Mouse (Mus musculus) lung, embryonic 16.5 days (tissue): ENCODE measurements around the gene Sestd1. TPM values are rescaled to one million over a fixed set of nuclear protein-coding genes. Genes with fewer than 3 reads are reported as not detected.

Experiments used
- ATAC-seq: fragments of 200-750 bp; cut with Nextera tagmentation; 2 replicates; pipeline ENCODE4 v1.8.0; 2017; ENCODE audit warnings: low read depth, mild to moderate bottlenecking, moderate library complexity
- H3K27ac ChIP-seq: fragments of 300-500 bp; sonication (generic); 2 replicates; pipeline ENCODE4 v1.5.1; 2014; ENCODE audit warnings: mild to moderate bottlenecking, control low read depth, low read length
- H3K27me3 ChIP-seq: fragments of 300-500 bp; sonication (generic); 2 replicates; pipeline ENCODE4 v1.6.1; 2014; ENCODE audit warnings: low read depth, low read length, mixed read lengths; ENCODE audit not compliant: control insufficient read depth, insufficient read depth
- H3K36me3 ChIP-seq: fragments of 300-500 bp; sonication (generic); 2 replicates; pipeline ENCODE4 v1.6.1; 2014; ENCODE audit warnings: low read length; ENCODE audit not compliant: control insufficient read depth, insufficient read depth
- H3K4me1 ChIP-seq: fragments of 300-500 bp; sonication (generic); replicated peaks from 2 replicates; pipeline ENCODE4 v1.6.1; 2014; ENCODE audit warnings: low read length, mixed read lengths; ENCODE audit not compliant: control insufficient read depth, insufficient read depth
- H3K4me2 ChIP-seq: fragments of 300-500 bp; sonication (generic); 2 replicates; pipeline ENCODE4 v1.6.1; 2014; ENCODE audit warnings: low read depth, low read length, control low read depth
- H3K4me3 ChIP-seq: fragments of 300-500 bp; sonication (generic); 2 replicates; pipeline ENCODE4 v1.5.1; 2014; ENCODE audit warnings: mild to moderate bottlenecking, low read length, control low read depth
- H3K9ac ChIP-seq: fragments of 300-500 bp; sonication (generic); 2 replicates; pipeline ENCODE4 v1.6.1; 2014; ENCODE audit warnings: low read length, control low read depth
- H3K9me3 ChIP-seq: fragments of 300-500 bp; sonication (generic); 2 replicates; pipeline ENCODE4 v1.6.1; 2016; ENCODE audit warnings: low read length; ENCODE audit not compliant: control insufficient read depth
- WGBS: fragments of 180-500 bp; shearing (Covaris S2); extraction: QIAGEN DNeasy Blood & Tissue Kit; methylation state at CpG from one replicate; pipeline ENCODE4 v1.1.7; 2014; 5-methylcytosine and 5-hydroxymethylcytosine counted together
- polyA plus RNA-seq: library from polyadenylated mRNA; unstranded; fragments of >200 nt; fragmentation: Nextera tagmentation; extraction: Ambion mirVana; gene quantifications from 2 replicates; pipeline ENCODE4 v1.2.1, GENCODE M21; 2015

The Sestd1 gene
- polyA plus RNA-seq, 1 experiment from 2014 or later, result 14.8 TPM

DNA sequence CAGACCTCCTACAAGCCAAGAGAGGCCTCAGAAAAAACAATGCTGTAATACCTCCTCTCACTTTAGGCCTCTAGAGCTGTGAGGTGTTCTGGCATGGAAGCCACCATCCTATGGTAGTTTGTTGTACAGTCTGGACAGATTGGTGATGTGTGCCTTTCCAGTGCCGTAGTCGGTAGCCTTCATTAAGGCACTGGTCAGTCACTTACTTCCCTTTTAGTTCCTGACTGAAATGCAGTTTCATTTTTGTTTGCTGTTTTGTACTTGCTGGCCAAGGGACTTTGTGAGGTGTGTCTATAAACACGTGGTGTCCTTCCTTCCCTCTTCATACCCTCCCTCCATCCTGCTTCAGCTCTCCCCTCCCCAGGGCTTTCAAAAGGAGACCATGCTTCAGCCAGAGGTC, 24.1 kb upstream of the Sestd1 start:
- Histone ChIP-seq H3K4me3 (no peak overlapping the region), H3K27me3 (no peaks in the 10 kb centered on the region), H3K36me3 (no peaks in the 10 kb centered on the region), H3K4me2 (no peak overlapping the region), H3K27ac (no peak overlapping the region), H3K9me3 (no peaks in the 10 kb centered on the region), H3K9ac (no peak overlapping the region), H3K4me1 (peaks cover 4% of the 10 kb centered on the region; the same call in 1 of the 2 replicates)
- 60% methylated on average over 3 of the region's 3 CpGs for WGBS
- ATAC-seq, result no peak

DNA sequence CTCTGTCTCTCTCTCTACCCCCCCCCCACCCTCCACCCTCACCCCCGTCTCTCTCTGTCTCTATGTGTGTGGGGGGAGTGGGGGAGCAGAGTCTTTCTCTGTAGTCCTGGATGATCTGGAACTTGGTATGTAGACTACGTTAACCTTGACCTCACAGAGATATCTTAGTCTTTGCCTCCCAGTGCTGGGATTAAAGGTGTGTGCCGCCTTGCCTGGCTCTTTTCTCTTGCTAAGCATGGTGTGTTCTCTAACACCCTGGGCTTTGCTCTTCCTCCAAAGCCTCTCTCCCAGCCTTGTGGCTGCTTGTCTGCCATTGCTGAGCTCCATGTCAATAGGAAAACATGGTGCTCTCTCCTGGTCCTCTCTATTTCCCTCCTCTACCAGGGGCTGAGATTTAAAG, 23.3 kb upstream of the Sestd1 start:
- Histone ChIP-seq H3K4me1 (peaks cover 4% of the 10 kb centered on the region; the same call in 1 of the 2 replicates), H3K36me3 (no peaks in the 10 kb centered on the region), H3K9ac (no peak overlapping the region), H3K4me2 (no peak overlapping the region), H3K4me3 (no peak overlapping the region), H3K9me3 (no peaks in the 10 kb centered on the region), H3K27me3 (no peaks in the 10 kb centered on the region), H3K27ac (no peak overlapping the region)
- no peak for ATAC-seq
- 65% methylated on average over 3 of the region's 3 CpGs for WGBS

DNA sequence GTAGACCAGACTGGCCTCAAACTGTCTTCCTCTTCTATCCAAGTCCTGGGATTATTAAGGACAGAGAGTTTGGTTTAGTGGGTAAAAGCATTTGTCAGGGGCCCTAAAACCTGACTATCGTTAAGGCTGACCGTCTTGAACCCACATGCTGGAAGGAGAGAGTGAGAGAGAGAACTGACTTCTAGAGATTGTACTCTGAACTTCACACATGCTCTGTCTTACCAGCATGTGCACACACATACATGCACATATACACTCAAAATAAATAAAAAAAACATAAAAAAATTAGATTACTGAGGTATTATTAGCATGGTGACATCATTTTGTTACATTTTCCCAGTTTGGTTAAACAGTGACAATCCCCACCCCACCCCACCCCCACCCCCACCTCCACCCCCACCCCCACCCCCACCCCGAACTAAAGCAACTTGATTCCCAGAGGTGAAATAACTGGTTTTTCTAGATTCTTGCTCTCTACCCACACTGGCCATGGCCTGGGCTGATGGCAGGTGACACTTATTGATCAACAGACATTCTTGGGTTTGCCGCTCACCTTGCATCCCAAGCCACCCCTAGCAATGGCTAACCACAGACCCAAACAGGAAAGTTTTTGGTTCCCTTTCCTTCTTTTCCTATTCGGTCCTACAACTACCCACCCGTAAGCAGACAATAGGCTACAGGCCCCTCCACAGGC, 22.4 kb upstream of the Sestd1 start:
- H3K27me3 ChIP-seq, result no peaks in the 10 kb centered on the region
- 54% methylated on average over 6 of the region's 6 CpGs for WGBS

DNA sequence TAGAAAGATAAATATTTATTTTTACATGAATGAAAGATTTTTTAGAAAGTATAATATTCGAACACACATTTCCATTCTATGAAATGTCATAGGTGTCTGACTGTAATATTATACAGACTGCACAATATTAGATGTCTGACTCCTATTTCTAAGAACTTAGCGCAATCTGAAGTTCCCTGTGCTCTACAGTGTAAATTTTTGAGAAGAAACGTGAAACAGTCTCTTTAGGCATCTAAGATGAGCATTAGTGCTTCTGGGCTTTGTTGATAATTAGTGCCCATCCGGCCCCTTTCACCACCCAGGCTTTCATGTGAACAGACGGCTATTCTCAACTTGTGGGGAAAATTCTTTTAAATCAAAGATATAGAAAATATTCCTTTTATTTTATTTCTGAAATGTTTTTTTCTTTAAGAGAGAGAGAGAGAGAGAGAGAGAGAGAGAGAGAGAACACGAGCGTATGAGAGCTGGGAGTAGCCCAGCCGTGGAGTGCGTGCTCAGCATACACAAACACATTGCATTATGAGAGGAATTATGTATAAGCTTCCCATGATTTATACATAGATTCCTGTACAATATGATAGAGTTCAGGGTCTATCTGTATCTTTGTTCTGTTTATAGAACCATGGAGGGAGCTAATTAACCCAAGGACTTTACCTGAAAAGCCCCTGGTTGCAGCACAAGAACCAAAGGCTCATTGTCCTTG, 21.4 kb upstream of the Sestd1 start:
- H3K4me1 ChIP-seq, result peaks cover 4% of the 10 kb centered on the region; the same call in 1 of the 2 replicates
- H3K27ac ChIP-seq, result no peak overlapping the region
- ATAC-seq, result no peak
- H3K36me3 ChIP-seq, result no peaks in the 10 kb centered on the region
- H3K9me3 ChIP-seq, result no peaks in the 10 kb centered on the region
- no peak overlapping the region for H3K4me2 ChIP-seq
- WGBS, result 48% methylated on average over 9 of the region's 9 CpGs
- H3K9ac ChIP-seq, result no peak overlapping the region
- H3K27me3 ChIP-seq, result no peaks in the 10 kb centered on the region
- H3K4me3 ChIP-seq, result no peak overlapping the region

More for the DNA sequence above, 22.4 kb upstream of the Sestd1 start:
- H3K4me3 ChIP-seq, result no peak overlapping the region
- H3K4me1 ChIP-seq, result peaks cover 4% of the 10 kb centered on the region; the same call in 1 of the 2 replicates
- ATAC-seq, result no peak
- H3K9me3 ChIP-seq, result no peaks in the 10 kb centered on the region
- H3K27ac ChIP-seq, result no peak overlapping the region
- no peak overlapping the region for H3K4me2 ChIP-seq
- no peaks in the 10 kb centered on the region for H3K36me3 ChIP-seq
- no peak overlapping the region for H3K9ac ChIP-seq

DNA sequence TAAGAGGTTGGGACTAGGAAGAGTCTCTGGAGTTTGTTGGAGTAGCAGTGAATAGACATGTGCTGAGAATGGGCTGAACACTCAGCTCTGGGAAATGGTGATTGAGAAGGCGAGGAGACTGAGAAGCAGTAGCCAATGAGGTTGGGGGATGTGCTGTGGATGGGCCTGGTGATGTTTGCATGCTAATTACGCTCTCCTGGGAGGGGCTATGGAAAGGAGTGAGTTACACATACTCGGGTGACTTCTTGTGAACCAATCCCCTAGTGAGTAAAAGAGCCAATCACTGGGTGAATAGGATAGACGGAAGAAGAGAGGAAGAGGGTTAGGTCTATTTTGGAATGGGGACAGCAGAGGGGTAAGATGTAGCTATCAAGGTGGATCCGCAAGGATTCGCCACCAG, 9.3 kb upstream of the Sestd1 start:
- H3K4me1 ChIP-seq, result no peaks in the 10 kb centered on the region
- H3K4me2 ChIP-seq, result no peak overlapping the region
- H3K4me3 ChIP-seq, result no peak overlapping the region
- no peaks in the 10 kb centered on the region for H3K9me3 ChIP-seq
- no peak overlapping the region for H3K27ac ChIP-seq
- H3K36me3 ChIP-seq, result no peaks in the 10 kb centered on the region
- no peak for ATAC-seq
- 70% methylated on average over 6 of the region's 6 CpGs for WGBS
- H3K9ac ChIP-seq, result no peak overlapping the region
- no peaks in the 10 kb centered on the region for H3K27me3 ChIP-seq

DNA sequence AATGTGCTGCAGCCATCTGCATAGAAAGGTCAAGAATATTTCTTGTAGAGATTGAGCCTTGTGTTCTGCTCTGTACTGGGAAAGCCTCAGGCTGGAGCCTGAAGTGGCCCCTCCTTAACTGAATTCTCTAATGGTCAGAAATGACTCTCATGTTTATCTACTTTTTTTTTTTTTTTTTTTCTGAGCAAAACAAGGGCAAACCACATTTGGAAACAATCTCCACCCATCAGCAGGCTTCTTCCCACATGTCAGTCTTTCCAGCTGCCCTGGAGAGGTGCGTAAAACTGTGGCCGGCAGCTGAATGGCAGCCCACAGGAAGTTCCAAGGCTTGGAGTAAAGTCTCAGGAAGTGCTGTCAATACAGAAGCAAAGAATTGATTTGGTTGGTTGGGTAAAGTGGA, 6.4 kb upstream of the Sestd1 start:
- Histone ChIP-seq H3K36me3 (no peaks in the 10 kb centered on the region), H3K4me1 (peaks cover 4% of the 10 kb centered on the region; the same call in 1 of the 2 replicates), H3K4me3 (no peak overlapping the region), H3K4me2 (no peak overlapping the region), H3K9ac (no peak overlapping the region), H3K27me3 (no peaks in the 10 kb centered on the region), H3K9me3 (no peaks in the 10 kb centered on the region), H3K27ac (no peak overlapping the region)
- 53% methylated on average over 2 of the region's 2 CpGs for WGBS
- ATAC-seq, result no peak

- H3K4me2 ChIP-seq, result no peak overlapping the region
- no peak overlapping the region for H3K9ac ChIP-seq
- WGBS, result 50% methylated on average over 2 of the region's 2 CpGs
- ATAC-seq, result no peak
- no peaks in the 10 kb centered on the region for H3K27me3 ChIP-seq
- H3K4me3 ChIP-seq, result no peak overlapping the region
- no peak overlapping the region for H3K27ac ChIP-seq
- H3K9me3 ChIP-seq, result no peaks in the 10 kb centered on the region
- peaks cover 4% of the 10 kb centered on the region; the same call in 1 of the 2 replicates for H3K4me1 ChIP-seq
- no peaks in the 10 kb centered on the region for H3K36me3 ChIP-seq
Observed at GRCm38 (mm10) chr2:77284281-77284899, 4.0 kb upstream of the Sestd1 start.

- Histone ChIP-seq H3K4me3 (peak overlapping the region; percentile 98), H3K36me3 (no peaks in the 10 kb centered on the region), H3K4me1 (peaks cover 10% of the 10 kb centered on the region), H3K9ac (peak overlapping the region; percentile 96), H3K4me2 (peak overlapping the region; percentile 91), H3K27ac (peak overlapping the region; percentile 68), H3K9me3 (no peaks in the 10 kb centered on the region), H3K27me3 (no peaks in the 10 kb centered on the region)
- ATAC-seq, result peak; percentile 51
- WGBS, result 2% methylated on average over 31 of the region's 57 CpGs
Observed at GRCm38 (mm10) chr2:77279861-77280511, 406 bp downstream of the Sestd1 start.

DNA sequence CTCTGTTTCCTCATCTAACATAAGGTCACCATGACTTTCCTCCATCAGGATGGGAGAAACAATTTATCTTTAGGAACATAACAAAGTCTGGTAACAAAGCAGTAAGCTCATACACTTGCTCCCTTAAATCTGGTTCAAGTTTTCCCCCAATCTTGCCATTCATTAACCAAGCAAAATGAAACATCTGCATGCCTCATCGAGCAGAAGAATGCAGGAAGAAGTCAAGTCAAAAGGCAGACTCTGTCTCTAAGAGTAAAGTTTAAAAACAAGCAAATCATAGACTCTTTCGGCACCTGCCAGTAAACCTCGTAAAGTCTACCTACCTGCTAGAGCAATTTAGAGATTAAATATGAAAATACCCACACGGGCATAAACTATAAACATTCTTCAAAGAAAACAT, 3.1 kb downstream of the Sestd1 start:
- no peak overlapping the region for H3K4me2 ChIP-seq
- no peak overlapping the region for H3K4me3 ChIP-seq
- no peaks in the 10 kb centered on the region for H3K27me3 ChIP-seq
- H3K9me3 ChIP-seq, result no peaks in the 10 kb centered on the region
- H3K27ac ChIP-seq, result no peak overlapping the region
- H3K4me1 ChIP-seq, result peaks cover 9% of the 10 kb centered on the region
- WGBS, result 56% methylated on average over 4 of the region's 4 CpGs
- ATAC-seq, result no peak
- H3K36me3 ChIP-seq, result no peaks in the 10 kb centered on the region
- H3K9ac ChIP-seq, result no peak overlapping the region
